Mouse (Mus musculus) forebrain, postnatal 0 days (tissue): ENCODE data around the gene Mpi. TPM values are rescaled to one million over a fixed set of nuclear protein-coding genes. Genes with fewer than 3 reads are reported as not detected.

ENCODE experiments used
- ATAC-seq: fragments of 200-750 bp; cut with Nextera tagmentation; 2 replicates; pipeline ENCODE4 v1.8.0; 2017; ENCODE audit warnings: mild to moderate bottlenecking, moderate library complexity
- DNase-seq: peaks from one replicate; pipeline ENCODE4 v3.0.0-alpha.2; 2015
- H3K27ac ChIP-seq: fragments of 300-500 bp; sonication (generic); 2 replicates; pipeline ENCODE4 v1.5.1; 2014; ENCODE audit warnings: low read depth, mild to moderate bottlenecking, antibody characterized with exemption, low read length, moderate library complexity, mixed read lengths
- H3K27me3 ChIP-seq: fragments of 300-500 bp; sonication (generic); 2 replicates; pipeline ENCODE4 v1.6.1; 2014; ENCODE audit warnings: mild to moderate bottlenecking, low read length, mixed read lengths; ENCODE audit not compliant: insufficient read depth
- H3K36me3 ChIP-seq: fragments of 300-500 bp; sonication (generic); 2 replicates; pipeline ENCODE4 v1.6.1; 2014; ENCODE audit warnings: mild to moderate bottlenecking, moderate library complexity; ENCODE audit not compliant: insufficient read depth
- H3K4me1 ChIP-seq: fragments of 300-500 bp; sonication (generic); 2 replicates; pipeline ENCODE4 v1.6.1; 2014; ENCODE audit warnings: antibody characterized with exemption; ENCODE audit not compliant: insufficient read depth
- H3K4me2 ChIP-seq: fragments of 300-500 bp; sonication (generic); 2 replicates; pipeline ENCODE4 v1.6.1; 2014; ENCODE audit warnings: low read depth, mild to moderate bottlenecking, moderate library complexity
- H3K4me3 ChIP-seq: fragments of 300-500 bp; sonication (generic); 2 replicates; pipeline ENCODE4 v1.5.1; 2014; ENCODE audit warnings: low read depth, low read length, mixed read lengths
- H3K9ac ChIP-seq: fragments of 300-500 bp; sonication (generic); 2 replicates; pipeline ENCODE4 v1.6.1; 2014; ENCODE audit warnings: mild to moderate bottlenecking
- H3K9me3 ChIP-seq: fragments of 300-500 bp; sonication (generic); 2 replicates; pipeline ENCODE4 v1.6.1; 2016; ENCODE audit warnings: low read length
- CTCF ChIP-seq: sonication (generic); IDR thresholded peaks from 2 replicates; pipeline ENCODE4 v1.5.1; 2016; ENCODE audit warnings: antibody characterized with exemption, control low read depth, low read depth
- WGBS: fragments of 180-500 bp; shearing (Covaris S2); extraction: QIAGEN DNeasy Blood & Tissue Kit; methylation state at CpG from one replicate; pipeline ENCODE4 v1.1.7; 2014; 5-methylcytosine and 5-hydroxymethylcytosine counted together
- polyA plus RNA-seq: library from polyadenylated mRNA; unstranded; fragments of >200 nt; fragmentation: Nextera tagmentation; extraction: Ambion mirVana; gene quantifications from 2 replicates; pipeline ENCODE4 v1.2.1, GENCODE M21; 2015
- total RNA-seq: library from RNA; depleted of rRNA; stranded (reverse); fragments of >200 nt; gene quantifications from 2 replicates; pipeline ENCODE4 v1.2.3, GENCODE M21; 2014

The Mpi gene
- total and polyA plus RNA-seq, 2 experiments from 2014 or later, result 46.1 to 49.3 TPM

GRCm38 (mm10) chr9:57517113-57517512 is 35.5 kb downstream of the Mpi start:
- DNase-seq (peak; percentile 93), ATAC-seq (peak; percentile 44)
- Histone ChIP-seq H3K9ac (no peak overlapping the region), H3K4me1 (0 out of 2 replicates have a peak, but pooled peaks cover 2% of the 10 kb centered on the region), H3K4me3 (no peak overlapping the region), H3K27ac (peak overlapping the region; percentile 42; the same call in 1 of the 2 replicates), H3K36me3 (no peaks in the 10 kb centered on the region), H3K4me2 (no peak overlapping the region), H3K27me3 (no peaks in the 10 kb centered on the region), H3K9me3 (no peaks in the 10 kb centered on the region)
- peak; percentile 91 for TF ChIP-seq CTCF
- 9% methylated on average over 3 of the region's 3 CpGs for WGBS

DNA sequence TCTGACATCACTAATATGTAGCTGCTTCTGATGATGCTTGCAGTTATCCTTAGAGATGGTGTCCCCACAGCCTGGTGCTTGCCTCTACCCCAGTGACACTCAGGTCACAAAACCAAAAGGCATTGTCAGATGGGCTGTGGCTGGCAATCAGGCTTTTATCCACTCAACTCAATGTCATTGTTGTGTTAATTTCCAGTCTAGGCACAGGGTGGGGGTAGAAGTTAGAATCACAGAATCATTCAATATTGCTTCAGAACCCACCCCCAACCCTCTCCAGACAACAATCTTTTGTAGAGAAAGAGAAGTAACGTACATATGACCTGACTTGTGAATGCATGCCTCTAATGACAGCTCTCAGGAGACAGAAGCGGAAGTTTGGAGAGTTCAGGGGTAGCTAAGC is 42.0 kb downstream of the Mpi start:
- TF ChIP-seq CTCF, result no peak
- H3K4me3 ChIP-seq, result no peak overlapping the region
- no peak for ATAC-seq
- H3K27ac ChIP-seq, result no peak overlapping the region
- H3K9me3 ChIP-seq, result no peaks in the 10 kb centered on the region
- H3K4me2 ChIP-seq, result no peak overlapping the region
- no peak overlapping the region for H3K9ac ChIP-seq
- DNase-seq, result no peak
- H3K36me3 ChIP-seq, result no peaks in the 10 kb centered on the region
- H3K27me3 ChIP-seq, result no peaks in the 10 kb centered on the region
- no peaks in the 10 kb centered on the region for H3K4me1 ChIP-seq
- 75% methylated on average over 2 of the region's 2 CpGs for WGBS

GRCm38 (mm10) chr9:57505700-57506099 is 46.9 kb downstream of the Mpi start:
- peak; percentile 21; the same call in 1 of the 2 replicates for TF ChIP-seq CTCF
- Histone ChIP-seq H3K4me3 (peak overlapping the region; percentile 9; the same call in 1 of the 2 replicates), H3K36me3 (no peaks in the 10 kb centered on the region), H3K9me3 (no peaks in the 10 kb centered on the region), H3K9ac (no peak overlapping the region), H3K4me1 (peaks cover 27% of the 10 kb centered on the region), H3K27me3 (0 out of 2 replicates have a peak, but pooled peaks cover 8% of the 10 kb centered on the region), H3K4me2 (peak overlapping the region; percentile 95), H3K27ac (peak overlapping the region; percentile 71)
- DNase-seq (no peak), ATAC-seq (peak; percentile 75)
- 9% methylated on average over 8 of the region's 8 CpGs for WGBS

- DNase-seq, result no peak
- Histone ChIP-seq H3K36me3 (no peaks in the 10 kb centered on the region), H3K4me2 (peak overlapping the region; percentile 95), H3K9ac (peak overlapping the region; percentile 46; the same call in 1 of the 2 replicates), H3K27ac (peak overlapping the region; percentile 79), H3K4me3 (peak overlapping the region; percentile 41), H3K4me1 (peaks cover 27% of the 10 kb centered on the region), H3K9me3 (no peaks in the 10 kb centered on the region), H3K27me3 (0 out of 2 replicates have a peak, but pooled peaks cover 8% of the 10 kb centered on the region)
- TF ChIP-seq CTCF, result no peak
- WGBS, result 52% methylated on average over 10 of the region's 10 CpGs
- no peak for ATAC-seq
These were observed 47.7 kb downstream of the Mpi start for GRCm38 (mm10) chr9:57504891-57505290.

DNA sequence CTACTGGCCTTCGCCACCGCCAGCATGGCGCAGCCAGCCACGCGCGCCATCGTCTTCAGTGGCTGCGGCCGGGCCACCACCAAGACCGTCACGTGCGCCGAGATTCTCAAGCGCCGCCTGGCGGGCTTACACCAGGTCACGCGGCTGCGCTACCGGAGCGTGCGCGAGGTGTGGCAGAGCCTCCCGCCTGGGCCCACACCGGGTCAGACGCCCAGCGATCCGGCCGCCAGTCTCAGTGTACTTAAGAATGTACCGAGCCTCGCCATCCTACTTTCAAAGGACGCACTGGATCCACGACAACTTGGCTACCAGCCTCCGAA is 48.2 kb downstream of the Mpi start:
- H3K4me2 ChIP-seq, result peak overlapping the region; percentile 95
- H3K27me3 ChIP-seq, result 0 out of 2 replicates have a peak, but pooled peaks cover 8% of the 10 kb centered on the region
- peak overlapping the region; percentile 46 for H3K9ac ChIP-seq
- no peak for DNase-seq
- TF ChIP-seq CTCF, result peak; percentile 66
- H3K27ac ChIP-seq, result peak overlapping the region; percentile 79
- peaks cover 27% of the 10 kb centered on the region for H3K4me1 ChIP-seq
- H3K4me3 ChIP-seq, result peak overlapping the region; percentile 41
- peak; percentile 60 for ATAC-seq
- no peaks in the 10 kb centered on the region for H3K36me3 ChIP-seq
- H3K9me3 ChIP-seq, result no peaks in the 10 kb centered on the region
- under 1% methylated on average over 34 of the region's 34 CpGs for WGBS

DNA sequence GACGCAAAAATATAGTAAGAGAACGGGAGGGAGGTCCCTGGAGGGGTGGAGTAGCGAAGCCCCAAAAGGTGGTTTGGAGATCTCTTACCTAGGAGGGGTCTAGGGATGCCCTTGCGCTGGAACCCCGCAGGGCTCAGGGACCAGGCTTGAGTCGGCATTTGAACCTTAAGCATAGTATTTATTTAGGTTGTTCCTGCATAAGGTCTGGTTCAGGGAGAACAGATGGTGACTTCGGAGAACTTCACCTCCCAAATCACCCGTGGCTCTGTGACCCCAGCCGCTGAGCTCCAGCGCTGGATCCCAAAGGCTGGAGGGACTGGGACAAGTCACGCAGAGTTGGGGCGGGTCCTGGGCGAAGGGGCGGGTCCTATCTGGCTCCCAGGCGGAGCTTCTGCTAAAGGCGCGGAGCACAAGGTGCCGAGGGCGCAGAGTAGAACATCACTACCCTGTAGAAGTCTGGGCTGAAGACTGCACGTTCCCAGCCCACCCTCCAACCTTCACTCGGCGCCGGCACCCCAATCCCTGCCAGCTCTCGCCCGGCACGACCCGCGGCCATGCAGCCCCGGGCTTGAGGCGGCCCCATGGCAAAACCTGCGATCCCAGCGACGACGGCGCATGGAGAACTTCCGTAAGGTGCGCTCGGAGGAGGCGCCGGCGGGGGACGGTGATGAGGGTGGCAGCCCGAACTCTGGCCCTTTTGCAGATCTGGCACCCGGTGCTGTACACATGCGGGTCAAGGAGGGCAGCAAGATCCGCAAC is 48.8 kb downstream of the Mpi start, which contains the start of gene Rpp25:
Gene Rpp25, plus strand, starts transcription at position 405 of the 759 bp plus-strand sequence.
- no peaks in the 10 kb centered on the region for H3K36me3 ChIP-seq
- H3K4me1 ChIP-seq, result peaks cover 27% of the 10 kb centered on the region
- no peaks in the 10 kb centered on the region for H3K9me3 ChIP-seq
- 2% methylated on average over 46 of the region's 46 CpGs for WGBS
- H3K9ac ChIP-seq, result peak within 1 kb of the TSS; percentile 46
- H3K27me3 ChIP-seq, result 0 out of 2 replicates have a peak, but pooled peaks cover 8% of the 10 kb centered on the region
- peak within 1 kb of the TSS; percentile 95 for H3K4me2 ChIP-seq
- ATAC-seq (peak; percentile 52), DNase-seq (no peak)
- TF ChIP-seq CTCF, result no peak
- H3K27ac ChIP-seq, result peak within 1 kb of the TSS; percentile 79
- peak within 1 kb of the TSS; percentile 41 for H3K4me3 ChIP-seq

GRCm38 (mm10) chr9:57502911-57503621 is 49.5 kb downstream of the Mpi start:
- H3K9ac ChIP-seq, result peak overlapping the region; percentile 46
- H3K4me1 ChIP-seq, result peaks cover 27% of the 10 kb centered on the region
- 10% methylated on average over 23 of the region's 23 CpGs for WGBS
- no peaks in the 10 kb centered on the region for H3K9me3 ChIP-seq
- DNase-seq, result no peak
- no peak for ATAC-seq
- peak overlapping the region; percentile 79 for H3K27ac ChIP-seq
- peak overlapping the region; percentile 41 for H3K4me3 ChIP-seq
- 0 out of 2 replicates have a peak, but pooled peaks cover 8% of the 10 kb centered on the region for H3K27me3 ChIP-seq
- no peaks in the 10 kb centered on the region for H3K36me3 ChIP-seq
- peak overlapping the region; percentile 95 for H3K4me2 ChIP-seq
- no peak for TF ChIP-seq CTCF
